Mouse (Mus musculus): ENCODE data around the gene Chmp3. TPM values are rescaled to one million over a fixed set of nuclear protein-coding genes. Genes with fewer than 3 reads are reported as not detected.

Chmp3 gene
- polyA plus RNA-seq, 1 experiment from 2014 or later, result 48.9 TPM

- H3K9me3 ChIP-seq (replicated peaks), result no peaks in the 10 kb centered on the region
- no peaks in the 10 kb centered on the region for H3K36me3 ChIP-seq (ENCODE audit: poor library complexity, severe bottlenecking)
- H3K4me3 ChIP-seq, result no peak overlapping the region
- ATAC-seq, result no peak
- no peak overlapping the region for H3K4me2 ChIP-seq
- H3K27me3 ChIP-seq, result peaks cover 5% of the 10 kb centered on the region
- no peak overlapping the region for H3K9ac ChIP-seq
- no peaks in the 10 kb centered on the region for H3K4me1 ChIP-seq
- no peak overlapping the region for H3K27ac ChIP-seq
These were observed 6.3 kb upstream of the Chmp3 start for GRCm38 (mm10) chr6:71537286-71537685.

DNA sequence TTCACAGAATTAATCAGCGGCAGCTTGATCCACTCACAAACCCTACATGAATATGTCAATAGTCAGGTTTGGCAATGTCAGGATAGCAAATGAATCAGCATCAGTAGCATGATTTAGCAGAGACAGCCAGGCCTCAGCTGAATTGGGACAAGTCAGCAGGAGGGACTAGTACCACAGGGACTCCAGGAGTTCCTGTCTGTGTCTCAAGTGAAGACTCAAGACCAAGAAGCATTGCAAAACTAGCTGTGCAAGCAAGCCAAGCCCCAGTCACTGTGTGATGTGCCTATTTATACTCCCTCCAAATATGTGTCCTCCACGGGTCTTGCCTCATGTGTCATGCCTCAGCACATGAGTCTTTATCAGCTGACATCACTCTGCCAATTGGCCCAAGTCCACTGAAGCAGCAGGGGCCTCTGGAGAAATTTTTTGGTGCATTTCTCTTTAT, 11.9 kb downstream of the Chmp3 start:
- Histone ChIP-seq H3K4me3 (no peak overlapping the region), H3K4me1 (no peaks in the 10 kb centered on the region), H3K9me3 (replicated peaks) (no peaks in the 10 kb centered on the region), H3K27me3 (no peaks in the 10 kb centered on the region), H3K9ac (no peak overlapping the region), H3K4me2 (no peak overlapping the region), H3K36me3 (ENCODE audit: poor library complexity, severe bottlenecking) (0 out of 2 replicates have a peak, but pooled peaks cover 13% of the 10 kb centered on the region), H3K27ac (no peak overlapping the region)
- ATAC-seq, result no peak
- 92% methylated on average over 2 of the region's 2 CpGs for WGBS

DNA sequence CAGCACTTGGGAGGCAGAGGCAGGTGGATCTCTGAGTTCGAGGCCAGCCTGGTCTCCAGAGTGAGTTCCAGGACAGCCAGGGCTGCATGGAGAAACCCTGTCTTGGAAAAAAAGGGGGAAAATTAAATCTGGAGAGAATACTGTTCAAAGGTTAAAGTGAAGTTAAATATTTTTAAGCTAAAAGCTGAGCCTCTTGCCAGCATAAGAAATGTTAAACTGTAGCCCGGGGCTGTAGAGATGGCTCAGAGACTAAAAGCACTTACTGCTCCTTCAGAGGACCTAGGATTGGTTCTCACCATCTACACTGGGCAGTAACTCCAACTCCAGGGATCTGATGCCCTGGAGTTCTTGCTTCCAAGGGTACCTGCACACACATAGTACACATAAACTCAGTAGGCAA, 13.2 kb downstream of the Chmp3 start:
- Histone ChIP-seq H3K36me3 (ENCODE audit: poor library complexity, severe bottlenecking) (peaks cover 19% of the 10 kb centered on the region), H3K27ac (no peak overlapping the region), H3K4me1 (no peaks in the 10 kb centered on the region), H3K27me3 (no peaks in the 10 kb centered on the region), H3K9ac (no peak overlapping the region), H3K9me3 (replicated peaks) (no peaks in the 10 kb centered on the region), H3K4me3 (no peak overlapping the region), H3K4me2 (no peak overlapping the region)
- ATAC-seq, result no peak
- 85% methylated on average over 2 of the region's 2 CpGs for WGBS

DNA sequence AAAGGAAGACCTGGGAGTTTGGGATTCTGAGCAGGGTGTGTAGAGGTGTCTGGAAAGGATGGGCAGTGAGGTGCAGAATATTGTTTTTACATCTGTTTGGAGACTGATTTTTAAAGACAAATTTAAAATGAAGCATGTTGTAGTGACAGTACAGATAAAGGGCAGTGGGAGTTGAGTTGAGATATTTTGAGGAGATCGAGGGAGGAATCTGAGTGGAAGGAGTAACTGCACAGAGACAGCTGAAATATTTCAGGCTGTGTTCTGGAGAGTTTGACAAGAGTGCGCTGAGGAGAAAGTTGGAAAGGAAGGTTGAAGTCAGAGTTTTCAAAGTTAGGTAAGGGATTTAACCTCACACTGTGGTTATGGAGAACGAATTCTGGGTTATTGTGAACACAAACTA, 25.0 kb downstream of the Chmp3 start:
- no peak overlapping the region for H3K9ac ChIP-seq
- no peaks in the 10 kb centered on the region for H3K4me1 ChIP-seq
- no peaks in the 10 kb centered on the region for H3K9me3 ChIP-seq (replicated peaks)
- ATAC-seq, result no peak
- no peak overlapping the region for H3K4me2 ChIP-seq
- H3K4me3 ChIP-seq, result no peak overlapping the region
- 97% methylated on average over 3 of the region's 3 CpGs for WGBS
- no peak overlapping the region for H3K27ac ChIP-seq
- no peaks in the 10 kb centered on the region for H3K27me3 ChIP-seq
- H3K36me3 ChIP-seq (ENCODE audit: poor library complexity, severe bottlenecking), result peaks cover 16% of the 10 kb centered on the region

DNA sequence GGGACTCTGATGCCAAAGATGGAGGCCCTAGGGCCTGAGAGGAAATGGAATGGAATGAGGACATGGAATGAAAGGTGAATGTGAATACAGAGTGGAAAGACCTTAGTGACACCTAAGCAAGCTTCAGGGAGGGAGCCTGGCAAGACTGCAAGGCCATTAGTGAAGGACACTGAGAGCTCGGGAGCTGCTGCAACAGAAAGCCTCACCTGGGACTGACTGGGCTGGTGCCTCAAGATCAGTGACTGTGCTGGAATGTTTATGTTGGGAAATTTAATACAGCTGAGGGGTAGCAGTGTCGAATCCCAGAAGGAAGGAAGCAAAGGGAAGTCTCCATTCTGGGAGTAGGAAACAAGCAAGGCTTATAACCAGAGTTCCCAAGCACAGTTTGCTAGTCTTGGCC, 25.4 kb downstream of the Chmp3 start:
- Histone ChIP-seq H3K9me3 (replicated peaks) (no peaks in the 10 kb centered on the region), H3K4me2 (no peak overlapping the region), H3K27me3 (no peaks in the 10 kb centered on the region), H3K4me3 (no peak overlapping the region), H3K36me3 (ENCODE audit: poor library complexity, severe bottlenecking) (peaks cover 19% of the 10 kb centered on the region), H3K27ac (no peak overlapping the region), H3K4me1 (no peaks in the 10 kb centered on the region), H3K9ac (no peak overlapping the region)
- WGBS, result 87% methylated on average over 2 of the region's 2 CpGs
- ATAC-seq, result no peak

- no peaks in the 10 kb centered on the region for H3K27me3 ChIP-seq
- no peak for ATAC-seq
- peaks cover 37% of the 10 kb centered on the region for H3K36me3 ChIP-seq (ENCODE audit: poor library complexity, severe bottlenecking)
These were observed 31.8 kb downstream of the Chmp3 start for GRCm38 (mm10) chr6:71575359-71575758.

GRCm38 (mm10) chr6:71579478-71579877, 35.9 kb downstream of the Chmp3 start:
- no peaks in the 10 kb centered on the region for H3K9me3 ChIP-seq (replicated peaks)
- no peak overlapping the region for H3K4me2 ChIP-seq
- WGBS, result 97% methylated on average over 11 of the region's 11 CpGs
- no peaks in the 10 kb centered on the region for H3K4me1 ChIP-seq
- no peak overlapping the region for H3K27ac ChIP-seq
- ATAC-seq, result no peak
- no peaks in the 10 kb centered on the region for H3K27me3 ChIP-seq
- H3K36me3 ChIP-seq (ENCODE audit: poor library complexity, severe bottlenecking), result peaks cover 34% of the 10 kb centered on the region
- H3K4me3 ChIP-seq, result no peak overlapping the region
- no peak overlapping the region for H3K9ac ChIP-seq

More at GRCm38 (mm10) chr6:71575359-71575758, 31.8 kb downstream of the Chmp3 start:
- no peak overlapping the region for H3K4me3 ChIP-seq
- no peak overlapping the region for H3K27ac ChIP-seq
- no peak overlapping the region for H3K4me2 ChIP-seq
- 96% methylated on average over 1 of the region's 1 CpGs for WGBS
- H3K9ac ChIP-seq, result no peak overlapping the region
- no peaks in the 10 kb centered on the region for H3K9me3 ChIP-seq (replicated peaks)
- H3K4me1 ChIP-seq, result no peaks in the 10 kb centered on the region

GRCm38 (mm10) chr6:71583198-71583597, 39.6 kb downstream of the Chmp3 start:
- no peaks in the 10 kb centered on the region for H3K27me3 ChIP-seq
- no peak overlapping the region for H3K9ac ChIP-seq
- H3K27ac ChIP-seq, result no peak overlapping the region
- no peaks in the 10 kb centered on the region for H3K9me3 ChIP-seq (replicated peaks)
- peaks cover 44% of the 10 kb centered on the region for H3K36me3 ChIP-seq (ENCODE audit: poor library complexity, severe bottlenecking)
- H3K4me3 ChIP-seq, result no peak overlapping the region
- no peak for ATAC-seq
- no peaks in the 10 kb centered on the region for H3K4me1 ChIP-seq
- WGBS, result 67% methylated on average over 4 of the region's 4 CpGs
- no peak overlapping the region for H3K4me2 ChIP-seq

DNA sequence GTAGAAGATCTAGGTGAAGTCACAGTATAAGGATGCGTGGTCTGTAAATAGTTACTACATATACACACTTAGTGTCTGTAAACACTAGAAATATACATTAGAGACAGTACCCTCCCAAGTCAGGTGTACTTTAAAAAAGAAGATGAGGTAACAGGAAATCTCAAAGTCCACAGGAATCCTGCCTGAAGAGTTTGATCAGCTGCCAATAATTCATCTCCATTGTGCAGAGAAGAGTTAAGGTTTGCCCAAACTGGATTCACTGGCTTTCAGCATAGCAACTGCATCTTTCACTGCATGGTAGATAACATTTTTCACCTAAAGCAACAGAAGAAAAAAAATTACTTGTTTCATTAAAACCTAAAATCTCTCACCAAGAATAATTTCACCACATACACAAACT, 45.8 kb downstream of the Chmp3 start:
- no peak for ATAC-seq

DNA sequence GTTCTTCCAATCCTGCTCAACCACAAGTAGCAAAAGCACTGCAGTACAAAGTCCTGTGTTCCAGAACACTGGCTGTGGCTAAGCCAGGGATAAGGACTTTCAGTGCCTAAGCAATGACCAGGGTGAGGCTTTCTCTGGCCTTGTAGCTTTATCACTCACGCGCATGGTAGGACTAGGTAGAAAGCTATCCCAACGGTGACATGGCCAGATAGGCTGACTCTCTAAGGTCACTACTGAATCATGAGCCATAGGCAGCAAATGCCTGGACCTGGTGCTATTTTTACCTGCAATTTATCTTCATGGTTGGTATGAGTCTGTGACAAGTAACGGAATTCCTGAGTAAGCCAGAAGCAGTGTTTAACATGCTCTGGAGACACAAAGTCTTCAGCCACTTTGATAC, 46.6 kb downstream of the Chmp3 start:
- WGBS, result 96% methylated on average over 4 of the region's 4 CpGs
- H3K4me3 ChIP-seq, result no peak overlapping the region
- ATAC-seq, result no peak
- H3K9ac ChIP-seq, result no peak overlapping the region
- no peaks in the 10 kb centered on the region for H3K9me3 ChIP-seq (replicated peaks)
- no peaks in the 10 kb centered on the region for H3K27me3 ChIP-seq
- H3K27ac ChIP-seq, result no peak overlapping the region
- H3K4me1 ChIP-seq, result no peaks in the 10 kb centered on the region
- H3K4me2 ChIP-seq, result no peak overlapping the region
- H3K36me3 ChIP-seq (ENCODE audit: poor library complexity, severe bottlenecking), result peaks cover 79% of the 10 kb centered on the region

More for the DNA sequence above, 45.8 kb downstream of the Chmp3 start:
- Histone ChIP-seq H3K4me1 (no peaks in the 10 kb centered on the region), H3K9me3 (replicated peaks) (no peaks in the 10 kb centered on the region), H3K4me2 (no peak overlapping the region), H3K27me3 (no peaks in the 10 kb centered on the region), H3K4me3 (no peak overlapping the region), H3K27ac (no peak overlapping the region), H3K36me3 (ENCODE audit: poor library complexity, severe bottlenecking) (peaks cover 73% of the 10 kb centered on the region), H3K9ac (no peak overlapping the region)
- 100% methylated on average over 1 of the region's 1 CpGs for WGBS

DNA sequence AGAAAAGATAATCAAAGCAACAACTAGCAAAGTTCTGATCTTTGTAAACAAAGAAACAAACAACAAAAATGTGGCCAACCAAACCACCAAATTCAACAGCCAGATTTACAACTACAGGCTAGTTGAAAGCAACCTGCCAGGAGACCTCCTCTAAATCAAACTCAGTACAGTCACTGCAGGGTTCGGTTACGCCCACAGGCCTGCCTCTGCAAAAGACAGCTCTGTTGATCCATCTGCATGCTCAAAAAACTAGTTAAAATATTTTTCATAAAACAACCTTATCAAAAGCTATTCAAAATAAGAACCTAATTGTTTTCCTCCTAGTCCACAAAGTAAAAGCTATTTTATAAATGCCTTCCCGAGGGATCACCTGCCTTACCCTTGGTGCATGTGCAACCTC, 64.2 kb downstream of the Chmp3 start:
- WGBS, result 92% methylated on average over 3 of the region's 3 CpGs
- ATAC-seq, result no peak
- peaks cover 77% of the 10 kb centered on the region for H3K36me3 ChIP-seq (ENCODE audit: poor library complexity, severe bottlenecking)
- no peak overlapping the region for H3K9ac ChIP-seq
- H3K27ac ChIP-seq, result no peak overlapping the region
- no peaks in the 10 kb centered on the region for H3K9me3 ChIP-seq (replicated peaks)
- no peaks in the 10 kb centered on the region for H3K4me1 ChIP-seq
- H3K4me2 ChIP-seq, result no peak overlapping the region
- H3K27me3 ChIP-seq, result no peaks in the 10 kb centered on the region
- H3K4me3 ChIP-seq, result no peak overlapping the region

- no peak for ATAC-seq
- H3K27ac ChIP-seq, result no peak overlapping the region
- no peaks in the 10 kb centered on the region for H3K4me1 ChIP-seq
- H3K9ac ChIP-seq, result no peak overlapping the region
- H3K4me2 ChIP-seq, result no peak overlapping the region
- peaks cover 75% of the 10 kb centered on the region for H3K36me3 ChIP-seq (ENCODE audit: poor library complexity, severe bottlenecking)
- no peak overlapping the region for H3K4me3 ChIP-seq
- H3K27me3 ChIP-seq, result no peaks in the 10 kb centered on the region
- no peaks in the 10 kb centered on the region for H3K9me3 ChIP-seq (replicated peaks)
These were observed 65.4 kb downstream of the Chmp3 start for GRCm38 (mm10) chr6:71608994-71609393.

DNA sequence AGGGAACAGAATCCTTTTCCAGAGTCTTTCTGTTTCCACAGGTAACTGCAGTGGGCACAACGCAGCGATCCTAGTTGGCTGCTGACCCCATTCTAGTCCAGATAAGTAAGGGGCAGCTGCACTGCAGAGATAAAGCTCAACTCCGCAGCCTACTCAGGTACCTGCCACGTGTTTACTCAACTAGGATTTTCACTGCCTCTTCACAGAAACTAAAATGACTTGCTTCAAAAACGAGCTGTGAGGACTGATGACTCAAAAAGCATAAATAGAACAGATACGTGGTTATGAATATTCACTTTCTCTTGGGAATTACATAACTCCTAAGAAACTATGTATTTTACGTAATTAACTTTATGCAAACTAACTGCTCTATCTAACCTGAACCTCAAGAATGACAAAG, 66.4 kb downstream of the Chmp3 start:
- no peak overlapping the region for H3K27ac ChIP-seq
- no peak overlapping the region for H3K9ac ChIP-seq
- no peaks in the 10 kb centered on the region for H3K4me1 ChIP-seq
- H3K9me3 ChIP-seq (replicated peaks), result no peaks in the 10 kb centered on the region
- H3K27me3 ChIP-seq, result no peaks in the 10 kb centered on the region
- no peak for ATAC-seq
- no peak overlapping the region for H3K4me2 ChIP-seq
- 93% methylated on average over 7 of the region's 7 CpGs for WGBS
- no peak overlapping the region for H3K4me3 ChIP-seq
- peaks cover 70% of the 10 kb centered on the region for H3K36me3 ChIP-seq (ENCODE audit: poor library complexity, severe bottlenecking)
